Mouse (Mus musculus): ENCODE data around the gene B4galnt2. TPM values are rescaled to one million over a fixed set of nuclear protein-coding genes. Genes with fewer than 3 reads are reported as not detected.

Gene B4galnt2
- total RNA-seq, 1 experiment: 1.5 TPM

DNA sequence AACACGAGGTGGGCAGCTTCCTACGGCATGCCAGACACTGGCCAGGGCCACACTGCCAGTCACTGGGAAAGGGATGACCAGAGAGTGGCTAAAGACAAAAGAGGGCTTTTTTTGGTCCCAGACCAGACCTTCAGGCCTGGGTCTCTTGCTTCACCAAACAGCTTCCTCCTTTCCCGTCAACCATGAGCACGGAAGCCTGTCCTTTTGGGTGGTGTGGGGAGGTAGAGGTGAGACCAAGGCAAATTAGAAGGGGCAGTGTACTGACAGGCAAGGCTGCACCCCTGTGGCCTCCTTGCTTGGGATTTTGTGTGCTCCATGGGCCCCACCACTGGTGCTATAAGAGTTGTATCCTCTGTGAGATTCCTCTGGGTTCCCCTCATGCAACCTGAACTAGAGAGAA, 76.1 kb downstream of the B4galnt2 start:
- Histone ChIP-seq H3K36me3 (ENCODE audit: control insufficient read depth, insufficient read depth, low read length, poor library complexity, severe bottlenecking) (no peaks in the 10 kb centered on the region), H3K9me3 (ENCODE audit: control insufficient read depth, insufficient read depth, low read depth, low read length) (no peaks in the 10 kb centered on the region), H3K4me3 (ENCODE audit: insufficient read depth in 1 of 2, low read depth in 1 of 2, low read length in 2 of 2, poor library complexity in 1 of 2, severe bottlenecking in 1 of 2) (no peak overlapping the region), H3K27ac (ENCODE audit: insufficient read depth, low read depth, low read length, poor library complexity, severe bottlenecking) (no peak overlapping the region), H3K4me1 (ENCODE audit: control insufficient read depth in 2 of 2, insufficient read depth in 2 of 2, low read length in 2 of 2, poor library complexity in 1 of 2) (peaks cover 8 to 35% of the 10 kb centered on the region in 2 experiments), H3K9ac (ENCODE audit: insufficient read depth, low read depth, low read length, poor library complexity, severe bottlenecking) (no peak overlapping the region)
- DNase-seq (ENCODE audit: low read depth, low spot score): no peak
- TF ChIP-seq MAFK (IDR thresholded peaks at IDR 0.05; ENCODE audit: insufficient read depth, low read depth, low read length) (no peak), CHD2 (IDR thresholded peaks at IDR 0.05; ENCODE audit: low read depth, low read length) (no peak), ZC3H11A (IDR thresholded peaks at IDR 0.05; ENCODE audit: borderline replicate concordance, low read depth, low read length) (no peak), ZNF384 (IDR thresholded peaks at IDR 0.05; ENCODE audit: low read depth, low read length) (no peak), HCFC1 (IDR thresholded peaks at IDR 0.05; ENCODE audit: borderline replicate concordance, insufficient read depth, low read length) (no peak)
- in situ Hi-C loops (cut with MboI; ENCODE audit: low sequenced_read_pairs in 2 of 2, unreplicated experiment in 2 of 2): no loop called here

DNA sequence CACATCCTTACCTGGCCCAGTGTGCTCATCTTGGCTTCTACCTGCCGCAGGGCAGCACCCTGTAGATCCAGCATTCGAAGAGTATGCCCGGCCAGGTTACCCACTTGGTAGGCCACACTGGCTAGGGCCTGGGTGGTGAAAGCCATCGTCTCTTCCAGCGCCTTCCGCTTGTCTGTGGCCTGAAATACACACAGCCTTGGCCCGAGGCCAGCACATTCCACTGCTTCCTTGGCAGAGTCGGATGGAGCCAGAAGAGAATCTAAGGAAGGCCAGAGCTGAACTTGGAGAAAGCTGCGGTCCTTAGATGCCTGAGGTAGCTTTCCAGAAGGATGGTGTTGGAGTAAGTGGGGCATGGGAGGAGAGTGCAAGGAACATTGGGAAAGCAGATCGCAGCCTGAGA, 77.6 kb downstream of the B4galnt2 start, which contains the start of gene Gngt2:
TSS of gene Gngt2 (plus strand) at position 158 of the 400 bp plus-strand sequence.
- H3K9ac ChIP-seq (ENCODE audit: insufficient read depth, low read depth, low read length, poor library complexity, severe bottlenecking): no peak within 1 kb of the TSS
- H3K9me3 ChIP-seq (ENCODE audit: control insufficient read depth, insufficient read depth, low read depth, low read length): no peaks in the 10 kb centered on the region
- H3K27ac ChIP-seq (ENCODE audit: insufficient read depth, low read depth, low read length, poor library complexity, severe bottlenecking): no peak within 1 kb of the TSS
- H3K36me3 ChIP-seq (ENCODE audit: control insufficient read depth, insufficient read depth, low read length, poor library complexity, severe bottlenecking): no peaks in the 10 kb centered on the region
- H3K4me3 ChIP-seq (ENCODE audit: insufficient read depth in 1 of 2, low read depth in 1 of 2, low read length in 2 of 2, poor library complexity in 1 of 2, severe bottlenecking in 1 of 2): no peak within 1 kb of the TSS
- in situ Hi-C loops (cut with MboI; ENCODE audit: low sequenced_read_pairs in 2 of 2, unreplicated experiment in 2 of 2): no loop called here
- DNase-seq (ENCODE audit: low read depth, low spot score): no peak
- TF ChIP-seq ZNF384 (IDR thresholded peaks at IDR 0.05; ENCODE audit: low read depth, low read length) (no peak), MAFK (IDR thresholded peaks at IDR 0.05; ENCODE audit: insufficient read depth, low read depth, low read length) (no peak), HCFC1 (IDR thresholded peaks at IDR 0.05; ENCODE audit: borderline replicate concordance, insufficient read depth, low read length) (no peak), CHD2 (IDR thresholded peaks at IDR 0.05; ENCODE audit: low read depth, low read length) (no peak), ZC3H11A (IDR thresholded peaks at IDR 0.05; ENCODE audit: borderline replicate concordance, low read depth, low read length) (no peak)
- peaks cover 5 to 37% of the 10 kb centered on the region in 2 experiments; a peak in 3 of 4 replicates for H3K4me1 ChIP-seq (ENCODE audit: control insufficient read depth in 2 of 2, insufficient read depth in 2 of 2, low read length in 2 of 2, poor library complexity in 1 of 2)

DNA sequence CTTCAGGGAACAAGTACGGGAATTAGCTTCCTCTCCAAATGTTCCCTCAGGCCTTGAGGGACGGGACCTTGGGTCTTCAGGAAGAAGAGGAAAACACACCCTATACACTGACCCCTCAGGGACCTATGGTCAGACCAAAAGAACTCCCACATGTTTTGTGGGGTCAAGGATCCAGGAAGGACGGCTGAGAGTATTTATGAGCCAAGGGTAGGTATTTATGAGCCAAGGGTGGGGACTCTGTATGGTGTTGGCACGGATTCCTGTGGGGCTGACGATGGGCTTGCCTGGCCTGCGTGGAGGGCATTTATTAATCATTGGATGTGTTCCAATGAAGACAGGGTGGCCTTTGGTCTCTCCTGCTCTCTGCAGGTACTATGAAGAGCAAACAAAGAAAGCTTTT, 78.3 kb downstream of the B4galnt2 start:
- TF ChIP-seq ZNF384 (IDR thresholded peaks at IDR 0.05; ENCODE audit: low read depth, low read length) (no peak), HCFC1 (IDR thresholded peaks at IDR 0.05; ENCODE audit: borderline replicate concordance, insufficient read depth, low read length) (no peak), MAFK (IDR thresholded peaks at IDR 0.05; ENCODE audit: insufficient read depth, low read depth, low read length) (no peak), CHD2 (IDR thresholded peaks at IDR 0.05; ENCODE audit: low read depth, low read length) (no peak), ZC3H11A (IDR thresholded peaks at IDR 0.05; ENCODE audit: borderline replicate concordance, low read depth, low read length) (no peak)

DNA sequence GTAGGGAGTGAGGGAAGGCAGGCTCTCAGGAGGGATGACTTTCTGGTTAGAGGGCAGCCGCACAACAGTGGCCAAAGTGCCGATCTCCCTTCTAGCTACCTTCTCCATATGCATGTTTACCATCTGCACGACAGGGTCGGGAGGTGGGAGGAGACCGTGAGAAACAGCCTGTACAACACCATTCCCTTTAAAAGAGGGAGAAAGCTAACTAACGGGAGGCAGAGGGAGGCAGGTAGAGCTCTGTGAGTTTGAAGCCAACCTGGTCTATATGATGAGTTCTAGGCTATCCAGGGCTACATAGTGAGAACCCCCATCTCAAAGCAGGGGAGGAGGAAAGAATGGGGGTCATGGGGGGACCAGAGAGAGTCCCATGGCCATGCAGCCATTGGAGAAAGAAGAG, 78.9 kb downstream of the B4galnt2 start:
- in situ Hi-C loops (cut with MboI; ENCODE audit: low sequenced_read_pairs in 2 of 2, unreplicated experiment in 2 of 2): no loop called here
- no peak overlapping the region for H3K27ac ChIP-seq (ENCODE audit: insufficient read depth, low read depth, low read length, poor library complexity, severe bottlenecking)
- H3K36me3 ChIP-seq (ENCODE audit: control insufficient read depth, insufficient read depth, low read length, poor library complexity, severe bottlenecking): no peaks in the 10 kb centered on the region
- no peak overlapping the region for H3K4me3 ChIP-seq (ENCODE audit: insufficient read depth in 1 of 2, low read depth in 1 of 2, low read length in 2 of 2, poor library complexity in 1 of 2, severe bottlenecking in 1 of 2)
- TF ChIP-seq ZC3H11A (IDR thresholded peaks at IDR 0.05; ENCODE audit: borderline replicate concordance, low read depth, low read length) (no peak), MAFK (IDR thresholded peaks at IDR 0.05; ENCODE audit: insufficient read depth, low read depth, low read length) (no peak), HCFC1 (IDR thresholded peaks at IDR 0.05; ENCODE audit: borderline replicate concordance, insufficient read depth, low read length) (no peak), ZNF384 (IDR thresholded peaks at IDR 0.05; ENCODE audit: low read depth, low read length) (no peak), CHD2 (IDR thresholded peaks at IDR 0.05; ENCODE audit: low read depth, low read length) (no peak)
- DNase-seq (ENCODE audit: low read depth, low spot score): no peak
- peaks cover 5 to 36% of the 10 kb centered on the region in 2 experiments; a peak in 2 of 4 replicates for H3K4me1 ChIP-seq (ENCODE audit: control insufficient read depth in 2 of 2, insufficient read depth in 2 of 2, low read length in 2 of 2, poor library complexity in 1 of 2)
- no peaks in the 10 kb centered on the region for H3K9me3 ChIP-seq (ENCODE audit: control insufficient read depth, insufficient read depth, low read depth, low read length)
- H3K9ac ChIP-seq (ENCODE audit: insufficient read depth, low read depth, low read length, poor library complexity, severe bottlenecking): no peak overlapping the region

More for the DNA sequence above, 78.3 kb downstream of the B4galnt2 start:
- in situ Hi-C loops (cut with MboI; ENCODE audit: low sequenced_read_pairs in 2 of 2, unreplicated experiment in 2 of 2): no loop called here
- H3K27ac ChIP-seq (ENCODE audit: insufficient read depth, low read depth, low read length, poor library complexity, severe bottlenecking): no peak overlapping the region
- no peaks in the 10 kb centered on the region for H3K36me3 ChIP-seq (ENCODE audit: control insufficient read depth, insufficient read depth, low read length, poor library complexity, severe bottlenecking)
- peaks cover 5 to 36% of the 10 kb centered on the region in 2 experiments; a peak in 3 of 4 replicates for H3K4me1 ChIP-seq (ENCODE audit: control insufficient read depth in 2 of 2, insufficient read depth in 2 of 2, low read length in 2 of 2, poor library complexity in 1 of 2)
- H3K4me3 ChIP-seq (ENCODE audit: insufficient read depth in 1 of 2, low read depth in 1 of 2, low read length in 2 of 2, poor library complexity in 1 of 2, severe bottlenecking in 1 of 2): no peak overlapping the region
- H3K9me3 ChIP-seq (ENCODE audit: control insufficient read depth, insufficient read depth, low read depth, low read length): no peaks in the 10 kb centered on the region
- DNase-seq (ENCODE audit: low read depth, low spot score): no peak
- no peak overlapping the region for H3K9ac ChIP-seq (ENCODE audit: insufficient read depth, low read depth, low read length, poor library complexity, severe bottlenecking)

Data from ES-E14 (cell line).